Mouse (Mus musculus) frontal cortex, adult (tissue): Measurements from ENCODE around the gene Msi2.

ENCODE experiments used
- ATAC-seq: cut with Nextera tagmentation; 2 replicates; pipeline ENCODE4 v1.9.2; 2017; ENCODE audit warnings: mild to moderate bottlenecking, moderate library complexity, mixed read lengths; ENCODE audit not compliant: low TSS enrichment

Msi2 gene

GRCm38 (mm10) chr11:88713479-88713878, 4.8 kb downstream of the Msi2 start:
- no peak for ATAC-seq

- ATAC-seq: no peak
These were observed 8.3 kb downstream of the Msi2 start for GRCm38 (mm10) chr11:88709876-88710614.

GRCm38 (mm10) chr11:88707228-88707775, 11.0 kb downstream of the Msi2 start:
- ATAC-seq: no peak

GRCm38 (mm10) chr11:88704688-88705087, 13.6 kb downstream of the Msi2 start:
- ATAC-seq: no peak

GRCm38 (mm10) chr11:88703220-88703619, 15.1 kb downstream of the Msi2 start:
- no peak for ATAC-seq

- ATAC-seq: no peak
These were observed 16.2 kb downstream of the Msi2 start for GRCm38 (mm10) chr11:88701976-88702659.

GRCm38 (mm10) chr11:88701020-88701419, 17.3 kb downstream of the Msi2 start:
- ATAC-seq: no peak

GRCm38 (mm10) chr11:88700202-88700711, 18.1 kb downstream of the Msi2 start:
- no peak for ATAC-seq

- no peak for ATAC-seq
These were observed 24.1 kb downstream of the Msi2 start for GRCm38 (mm10) chr11:88693905-88694893.

- ATAC-seq: no peak
These were observed 25.1 kb downstream of the Msi2 start for GRCm38 (mm10) chr11:88693002-88693769.

GRCm38 (mm10) chr11:88692374-88692773, 25.9 kb downstream of the Msi2 start:
- ATAC-seq: 0 out of 2 replicates have a peak, but pooled peaks have one; percentile 27

- ATAC-seq: no peak
These were observed 27.6 kb downstream of the Msi2 start for GRCm38 (mm10) chr11:88690556-88691287.

- ATAC-seq: no peak
These were observed 28.4 kb downstream of the Msi2 start for GRCm38 (mm10) chr11:88689831-88690459.

- no peak for ATAC-seq
These were observed 29.7 kb downstream of the Msi2 start for GRCm38 (mm10) chr11:88688644-88689043.

- ATAC-seq: no peak
These were observed 30.6 kb downstream of the Msi2 start for GRCm38 (mm10) chr11:88687711-88688110.

- ATAC-seq: no peak
These were observed 31.3 kb downstream of the Msi2 start for GRCm38 (mm10) chr11:88687010-88687409.

- no peak for ATAC-seq
These were observed 32.3 kb downstream of the Msi2 start for GRCm38 (mm10) chr11:88686061-88686460.

- no peak for ATAC-seq
These were observed 35.1 kb downstream of the Msi2 start for GRCm38 (mm10) chr11:88683026-88683770.

GRCm38 (mm10) chr11:88677350-88677749, 41.0 kb downstream of the Msi2 start:
- ATAC-seq: no peak
